Mouse (Mus musculus): Measurements from ENCODE around the gene 5730455P16Rik. TPM values are rescaled to one million over a fixed set of nuclear protein-coding genes. Genes with fewer than 3 reads are reported as not detected.

The 5730455P16Rik gene
- total RNA-seq, 4 experiments from 2014 or later: 51.4 to 57.8 (median 53.7) TPM

Other genes with a start within 250 kb of the 5730455P16Rik start
- 10 to 100 TPM; 10.1 to 12.9 (median 11.5) TPM for gene Tefm, start 235.9 kb downstream of the 5730455P16Rik start, total RNA-seq (2022)
- 10 to 100 TPM in 2 of 4 experiments, 1 to 10 TPM in 2; 6.9 to 15.1 (median 9.9) TPM for gene Adap2, start 223.9 kb downstream of the 5730455P16Rik start, total RNA-seq (2022)
- gene Rnf135, start 194.2 kb downstream of the 5730455P16Rik start, total RNA-seq (2022): 1 to 10 TPM; 4.9 to 7.3 (median 5.6) TPM
- gene Rhot1, start 169.0 kb downstream of the 5730455P16Rik start, total RNA-seq (2022): 10 to 100 TPM; 61.3 to 76.0 (median 67.7) TPM
- 10 to 100 TPM; 26.0 to 29.6 (median 28.2) TPM for gene Rhbdl3, start 77.1 kb downstream of the 5730455P16Rik start, total RNA-seq (2022)
- 100 to 1,000 TPM; 119 to 202 (median 151) TPM for gene Zfp207, start 5.2 kb upstream of the 5730455P16Rik start, total RNA-seq (2022)
- 100 to 1,000 TPM; 105 to 116 (median 107) TPM for gene Psmd11, start 50.6 kb upstream of the 5730455P16Rik start, total RNA-seq (2022)
- gene Cdk5r1, start 99.0 kb upstream of the 5730455P16Rik start, total RNA-seq (2022): 100 to 1,000 TPM; 180 to 207 (median 189) TPM

Data from layer of hippocampus, adult 8-10 months (tissue).